Mouse (Mus musculus): ENCODE measurements around the gene Rasd2.

DNA sequence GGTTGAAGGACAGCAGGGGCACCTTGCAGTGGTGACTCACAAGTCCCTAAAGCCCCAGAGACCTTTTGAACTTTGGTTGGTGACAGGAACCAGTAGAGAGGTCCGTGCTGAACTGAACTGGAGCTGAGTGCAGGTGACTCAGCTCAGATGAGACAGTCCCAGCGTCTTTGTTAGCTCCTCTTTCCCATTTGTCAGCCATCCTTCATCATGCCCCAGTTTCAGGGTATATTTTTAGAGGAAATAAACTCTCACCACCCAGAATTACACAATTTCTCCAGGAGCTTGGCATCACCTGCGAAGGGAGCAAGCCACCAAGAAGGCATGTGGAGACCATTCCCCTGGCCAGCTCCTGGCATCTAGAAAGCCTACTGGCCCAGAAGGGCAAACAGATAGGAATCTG is 16.6 kb upstream of the Rasd2 start:
- TF ChIP-seq POLR2A (IDR thresholded peaks at IDR 0.05; ENCODE audit: borderline replicate concordance, extremely low read depth, low read depth, low read length) (no peak), CTCF (IDR thresholded peaks at IDR 0.05; ENCODE audit: insufficient read depth, low read length) (no peak)
